Mouse (Mus musculus) limb, embryonic 14.5 days (tissue): ENCODE data around the gene Tmem62. TPM values are rescaled to one million over a fixed set of nuclear protein-coding genes. Genes with fewer than 3 reads are reported as not detected.

Experiments
- ATAC-seq: fragments of 200-750 bp; cut with Nextera tagmentation; 2 replicates; pipeline ENCODE4 v1.8.0; 2017; ENCODE audit warnings: low read depth, moderate number of reproducible peaks, moderate TSS enrichment; ENCODE audit not compliant: low FRiP score
- DNase-seq: peaks from one replicate; pipeline ENCODE4 v3.0.0-alpha.2; 2015; ENCODE audit warnings: low spot score
- H3K27ac ChIP-seq: fragments of 300-500 bp; sonication (generic); replicated peaks from 2 replicates; pipeline ENCODE4 v1.5.1; 2014; ENCODE audit warnings: low read depth, mild to moderate bottlenecking, low read length, moderate library complexity, mixed read lengths
- H3K27me3 ChIP-seq: fragments of 300-500 bp; sonication (generic); 2 replicates; pipeline ENCODE4 v1.6.1; 2014; ENCODE audit warnings: low read length, mixed read lengths; ENCODE audit not compliant: control insufficient read depth, insufficient read depth
- H3K36me3 ChIP-seq: fragments of 300-500 bp; sonication (generic); 2 replicates; pipeline ENCODE4 v1.6.1; 2014; ENCODE audit warnings: mild to moderate bottlenecking, low read length, moderate library complexity, mixed read lengths; ENCODE audit not compliant: control insufficient read depth, insufficient read depth
- H3K4me1 ChIP-seq: fragments of 300-500 bp; sonication (generic); 2 replicates; pipeline ENCODE4 v1.6.1; 2014; ENCODE audit warnings: antibody characterized with exemption, low read length, mixed read lengths; ENCODE audit not compliant: control insufficient read depth, insufficient read depth
- H3K4me2 ChIP-seq: fragments of 300-500 bp; sonication (generic); replicated peaks from 2 replicates; pipeline ENCODE4 v1.6.1; 2014; ENCODE audit warnings: low read depth, mild to moderate bottlenecking, low read length, moderate library complexity; ENCODE audit not compliant: severe bottlenecking
- H3K4me3 ChIP-seq: fragments of 300-500 bp; sonication (generic); replicated peaks from 2 replicates; pipeline ENCODE4 v1.5.1; 2014; ENCODE audit warnings: low read length
- H3K9ac ChIP-seq: fragments of 300-500 bp; sonication (generic); 2 replicates; pipeline ENCODE4 v1.6.1; 2014; ENCODE audit warnings: mild to moderate bottlenecking, low read depth, low read length, moderate library complexity; ENCODE audit not compliant: severe bottlenecking
- H3K9me3 ChIP-seq: fragments of 300-500 bp; sonication (generic); 2 replicates; pipeline ENCODE4 v1.6.1; 2016; ENCODE audit warnings: low read length; ENCODE audit not compliant: control insufficient read depth
- POLR2A ChIP-seq: fragments of 200-500 bp; IDR thresholded peaks from 2 replicates; pipeline ENCODE4 v1.8.0; 2012; ENCODE audit warnings: inconsistent platforms, mild to moderate bottlenecking, moderate library complexity, borderline replicate concordance; ENCODE audit not compliant: insufficient read depth, insufficient read length; ENCODE audit errors: extremely low read depth
- WGBS: fragments of 180-500 bp; shearing (Covaris S2); extraction: QIAGEN DNeasy Blood & Tissue Kit; methylation state at CpG from one replicate; pipeline ENCODE4 v1.1.7; 2014; 5-methylcytosine and 5-hydroxymethylcytosine counted together
- polyA plus RNA-seq, 2 experiments: library from polyadenylated mRNA; depleted of rRNA in 1 of 2; stranded (reverse) in 1 of 2; unstranded in 1 of 2; fragments of >200 nt; fragmentation: Nextera tagmentation in 1 of 2; extraction: Ambion mirVana in 1 of 2; gene quantifications; 2 replicates each; pipeline versions ENCODE4 v1.2.1 to v1.2.3; 2012 to 2014

Tmem62 gene
- polyA plus RNA-seq, 2 experiments: 1.4 to 3.0 TPM

DNA sequence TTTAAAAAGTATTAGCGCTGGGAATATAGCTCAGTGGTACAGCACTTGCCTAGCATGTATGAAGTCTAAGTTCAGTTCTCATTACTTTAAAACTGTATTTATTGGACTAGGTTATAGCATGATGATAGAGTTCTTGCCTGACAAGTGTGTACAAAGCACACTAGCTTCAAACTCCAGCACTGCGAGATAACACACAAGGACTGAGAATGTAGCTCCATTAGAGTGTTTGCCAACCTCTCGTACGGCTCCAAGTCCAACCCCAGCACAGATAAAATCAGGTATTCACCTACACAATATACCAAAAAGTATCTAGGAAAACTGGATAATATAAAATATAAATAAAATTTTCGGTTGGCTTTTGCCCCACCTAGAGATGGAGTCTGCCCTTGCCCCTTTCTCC, 17.0 kb upstream of the Tmem62 start:
- Histone ChIP-seq H3K36me3 (peaks cover 30% of the 10 kb centered on the region), H3K9ac (no peak overlapping the region), H3K4me3 (no peak overlapping the region), H3K9me3 (no peaks in the 10 kb centered on the region), H3K27ac (no peak overlapping the region), H3K4me2 (no peak overlapping the region), H3K4me1 (no peaks in the 10 kb centered on the region), H3K27me3 (no peaks in the 10 kb centered on the region)
- DNase-seq (no peak), ATAC-seq (no peak)
- 93% methylated on average over 5 of the region's 5 CpGs for WGBS
- TF ChIP-seq POLR2A: no peak

DNA sequence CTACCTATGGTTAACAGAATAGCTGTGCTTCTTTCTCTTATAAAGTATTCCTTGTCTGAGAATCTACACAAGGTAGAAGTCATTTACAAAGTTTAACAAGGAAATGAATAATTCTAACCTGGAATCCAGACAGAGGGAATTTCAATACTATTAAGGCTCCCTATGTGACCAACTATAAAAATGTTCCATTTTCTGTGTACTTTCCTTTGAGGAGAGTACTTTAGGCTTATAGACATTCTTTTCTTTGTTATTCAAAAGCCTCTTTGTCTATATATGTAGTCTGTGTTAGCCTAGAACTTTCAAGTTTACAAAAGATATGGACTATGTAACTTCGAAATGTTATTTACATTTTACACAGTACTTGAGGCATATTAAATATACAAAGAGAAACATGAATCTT, 16.6 kb upstream of the Tmem62 start:
- ATAC-seq (no peak), DNase-seq (no peak)
- no peak overlapping the region for H3K4me3 ChIP-seq
- H3K27ac ChIP-seq: no peak overlapping the region
- TF ChIP-seq POLR2A: no peak
- H3K4me2 ChIP-seq: no peak overlapping the region
- H3K27me3 ChIP-seq: no peaks in the 10 kb centered on the region
- H3K4me1 ChIP-seq: no peaks in the 10 kb centered on the region
- H3K9me3 ChIP-seq: no peaks in the 10 kb centered on the region
- peaks cover 26% of the 10 kb centered on the region for H3K36me3 ChIP-seq
- H3K9ac ChIP-seq: no peak overlapping the region
- 94% methylated on average over 1 of the region's 1 CpGs for WGBS

DNA sequence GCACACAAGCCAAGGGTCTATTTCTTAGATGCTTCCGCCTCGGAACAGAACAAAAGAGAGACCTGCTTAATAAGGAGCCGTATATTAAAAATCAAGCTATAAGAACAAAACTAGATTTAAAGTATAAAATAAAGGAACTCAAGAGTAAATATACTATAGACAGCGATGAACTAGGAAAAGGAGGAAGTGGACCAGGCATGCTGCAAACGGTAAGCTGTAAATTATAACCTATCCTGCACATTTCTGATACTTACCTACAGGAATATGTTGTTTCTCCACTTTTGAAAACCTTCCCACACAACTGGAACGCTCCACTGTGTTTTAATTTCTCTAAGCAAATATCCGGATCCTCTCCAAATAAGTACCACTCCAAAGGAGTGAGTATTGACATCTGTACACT, 13.7 kb upstream of the Tmem62 start:
- Histone ChIP-seq H3K36me3 (peaks cover 23% of the 10 kb centered on the region), H3K27me3 (no peaks in the 10 kb centered on the region), H3K27ac (no peak overlapping the region), H3K4me2 (no peak overlapping the region), H3K9me3 (no peaks in the 10 kb centered on the region), H3K9ac (no peak overlapping the region), H3K4me3 (no peak overlapping the region), H3K4me1 (no peaks in the 10 kb centered on the region)
- no peak for TF ChIP-seq POLR2A
- no peak for ATAC-seq
- 93% methylated on average over 7 of the region's 7 CpGs for WGBS
- no peak for DNase-seq

DNA sequence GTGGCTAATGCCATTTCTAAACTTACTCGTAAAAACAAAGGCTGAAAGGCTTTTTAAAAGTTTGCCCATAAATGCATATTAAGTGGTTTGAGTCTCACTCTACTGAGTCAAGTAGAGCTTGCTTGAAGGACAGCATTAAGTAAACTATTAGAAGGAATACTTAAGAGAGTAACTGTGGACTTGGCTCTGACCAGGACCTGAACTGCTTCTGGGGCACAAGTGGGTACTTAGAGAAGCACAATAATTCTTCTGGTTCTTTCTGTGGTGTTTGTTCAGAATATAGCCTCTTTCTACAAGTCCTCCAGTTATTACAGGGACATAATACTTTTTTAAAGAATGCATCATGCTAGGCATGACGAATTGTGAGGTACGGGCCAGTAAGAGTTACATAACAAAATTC, 11.3 kb upstream of the Tmem62 start:
- Histone ChIP-seq H3K9me3 (no peaks in the 10 kb centered on the region), H3K27ac (no peak overlapping the region), H3K9ac (no peak overlapping the region), H3K4me2 (no peak overlapping the region), H3K4me3 (no peak overlapping the region), H3K36me3 (peaks cover 10% of the 10 kb centered on the region), H3K27me3 (no peaks in the 10 kb centered on the region), H3K4me1 (peaks cover 7% of the 10 kb centered on the region)
- no peak for TF ChIP-seq POLR2A
- ATAC-seq: no peak
- 92% methylated on average over 3 of the region's 3 CpGs for WGBS
- DNase-seq: no peak

DNA sequence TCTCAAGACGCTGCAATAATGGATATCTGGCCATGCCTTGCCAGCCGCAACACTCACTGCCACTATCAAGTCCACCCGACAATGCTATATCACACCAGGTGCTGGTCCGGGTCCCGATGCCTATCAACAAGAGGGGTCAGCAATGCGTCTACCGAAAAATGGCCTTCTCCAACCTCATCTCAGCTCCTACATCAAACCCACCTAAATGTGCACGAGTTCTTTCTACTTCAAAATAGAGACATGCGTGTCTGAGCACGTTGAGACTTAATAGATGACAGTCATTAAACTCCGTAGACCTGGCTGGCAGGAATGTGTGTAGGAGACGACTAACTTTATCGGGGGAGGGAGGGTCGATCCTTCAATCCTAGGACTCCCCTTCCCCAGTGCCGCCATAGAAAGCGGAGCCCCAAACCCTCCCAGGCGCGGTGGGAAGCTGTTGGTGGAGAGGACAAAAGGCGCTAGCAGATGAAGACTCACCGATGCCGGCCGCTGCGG, 6.7 kb upstream of the Tmem62 start:
- peak overlapping the region; percentile 74 for H3K4me3 ChIP-seq
- peak overlapping the region; percentile 73 for H3K27ac ChIP-seq
- no peaks in the 10 kb centered on the region for H3K9me3 ChIP-seq
- peak overlapping the region; percentile 76 for H3K4me2 ChIP-seq
- H3K27me3 ChIP-seq: no peaks in the 10 kb centered on the region
- DNase-seq: peak; percentile 22
- peaks cover 10% of the 10 kb centered on the region for H3K4me1 ChIP-seq
- H3K9ac ChIP-seq: peak overlapping the region; percentile 85
- peak; percentile 13; the same call in 1 of the 2 replicates for ATAC-seq
- H3K36me3 ChIP-seq: no peaks in the 10 kb centered on the region
- under 1% methylated on average over 23 of the region's 23 CpGs for WGBS
- no peak for TF ChIP-seq POLR2A

DNA sequence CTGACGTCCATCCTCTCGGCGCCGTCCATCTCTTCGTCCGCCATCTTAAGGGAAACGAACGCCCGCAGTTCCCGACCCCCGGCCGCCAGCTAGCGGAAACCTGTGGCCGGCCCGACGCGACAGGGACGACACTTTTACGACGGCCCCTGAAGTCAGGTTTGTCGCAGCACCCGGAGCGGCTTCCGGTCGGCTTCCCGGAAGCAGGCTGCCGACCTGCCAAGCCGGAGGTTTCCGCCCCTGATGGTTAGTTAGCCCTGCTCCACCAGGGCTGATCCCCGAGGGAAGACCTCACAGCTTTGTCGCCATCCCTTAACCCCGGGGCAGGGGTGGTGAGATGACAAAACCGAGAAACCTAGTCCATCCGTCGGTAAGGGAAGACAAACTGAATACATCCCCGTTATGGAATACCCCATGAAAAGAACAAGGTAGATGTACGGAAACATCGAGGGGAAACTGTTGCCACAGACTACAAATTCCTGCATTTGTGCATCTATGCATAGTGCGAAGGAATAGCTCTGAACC, 6.2 kb upstream of the Tmem62 start, which contains the start of gene Ubr1:
TSS of gene Ubr1 (minus strand) at position 157 of the 522 bp plus-strand sequence.
- TF ChIP-seq POLR2A: peak; percentile 56; the same call in 1 of the 2 replicates
- Histone ChIP-seq H3K4me3 (peak within 1 kb of the TSS; percentile 74), H3K4me2 (peak within 1 kb of the TSS; percentile 76), H3K4me1 (peaks cover 10% of the 10 kb centered on the region), H3K9me3 (no peaks in the 10 kb centered on the region), H3K9ac (peak within 1 kb of the TSS; percentile 85), H3K27me3 (no peaks in the 10 kb centered on the region), H3K27ac (peak within 1 kb of the TSS; percentile 73), H3K36me3 (no peaks in the 10 kb centered on the region)
- DNase-seq (peak; percentile 88), ATAC-seq (peak; percentile 86)
- WGBS: under 1% methylated on average over 34 of the region's 39 CpGs
